In genomic region chr14:19974429-19974828, GRCm38 (mm10) we compare ENCODE assay signal across 8 mouse cellular contexts. TPM values are rescaled to one million over a fixed set of nuclear protein-coding genes. Genes with fewer than 3 reads are reported as not detected.
A peak's percentile ranks its signal among the peaks of the same experiment; 100 is the strongest.
DNase-seq lines count a peak whose midpoint lies in the region; ATAC-seq and TF ChIP-seq lines count a peak whose summit lies in the region.
"Had no signal": no experiment of that assay in that cellular context is flagged by ENCODE, and none has a peak within 500 bp of the region (broad histone marks: within the 10 kb centered on the region; RNA-seq: fewer than 3 reads in every experiment).

No protein-coding gene starts in this region.

- H3K27me3 ChIP-seq in liver, embryonic 12.5 days (replicated peaks) = peaks cover 17% of the 10 kb centered on the region
- H3K27me3 ChIP-seq in liver, postnatal 0 days (ENCODE audit: insufficient read depth, low read length) = no peaks in the 10 kb centered on the region
- H3K27me3 ChIP-seq in forebrain, embryonic 10.5 days (ENCODE audit: poor library complexity, severe bottlenecking) = no peaks in the 10 kb centered on the region
- no peaks in the 10 kb centered on the region for H3K27me3 ChIP-seq in intestine, embryonic 14.5 days (replicated peaks; ENCODE audit: control insufficient read depth, insufficient read depth, low read length)
- no peaks in the 10 kb centered on the region for H3K27me3 ChIP-seq in neural tube, embryonic 14.5 days (ENCODE audit: control insufficient read depth, insufficient read depth, low read length)

- H3K36me3 ChIP-seq in liver, embryonic 12.5 days = no peaks in the 10 kb centered on the region
- H3K36me3 ChIP-seq in liver, postnatal 0 days (replicated peaks; ENCODE audit: insufficient read depth, low read length) = no peaks in the 10 kb centered on the region
- H3K36me3 ChIP-seq in forebrain, embryonic 10.5 days (replicated peaks) = no peaks in the 10 kb centered on the region; the same call in 1 of the 2 replicates
- no peaks in the 10 kb centered on the region for H3K36me3 ChIP-seq in intestine, embryonic 14.5 days (ENCODE audit: control insufficient read depth, insufficient read depth, low read length)
- H3K36me3 ChIP-seq in neural tube, embryonic 14.5 days (ENCODE audit: control insufficient read depth, insufficient read depth, low read length) = no peaks in the 10 kb centered on the region

- 76% methylated on average over 5 of the region's 5 CpGs for WGBS in liver, embryonic 12.5 days (ENCODE audit: insufficient replicate concordance)
- 68% methylated on average over 5 of the region's 5 CpGs for WGBS in liver, postnatal 0 days (ENCODE audit: insufficient replicate concordance)
- WGBS in forebrain, embryonic 10.5 days = 86% methylated on average over 5 of the region's 5 CpGs
- WGBS in intestine, embryonic 14.5 days = 60% methylated on average over 5 of the region's 5 CpGs
- WGBS in neural tube, embryonic 14.5 days = 40% methylated on average over 5 of the region's 5 CpGs

- H3K9ac ChIP-seq in liver, embryonic 12.5 days = no peak overlapping the region
- H3K9ac ChIP-seq in liver, postnatal 0 days (replicated peaks) = no peak overlapping the region
- no peak overlapping the region for H3K9ac ChIP-seq in intestine, embryonic 14.5 days (ENCODE audit: low read length)
- H3K9ac ChIP-seq in neural tube, embryonic 14.5 days (replicated peaks; ENCODE audit: low read depth, low read length) = peak overlapping the region; percentile 65; the same call in 1 of the 2 replicates

- TF ChIP-seq CTCF in liver, postnatal 0 days (IDR thresholded peaks at IDR 0.05; ENCODE audit: low read depth) = no peak

- no peaks in the 10 kb centered on the region for H3K9me3 ChIP-seq in liver, embryonic 12.5 days (replicated peaks)
- no peaks in the 10 kb centered on the region for H3K9me3 ChIP-seq in liver, postnatal 0 days (ENCODE audit: low read length)
- H3K9me3 ChIP-seq in forebrain, embryonic 10.5 days = no peaks in the 10 kb centered on the region
- H3K9me3 ChIP-seq in intestine, embryonic 14.5 days (ENCODE audit: control insufficient read depth, low read length) = no peaks in the 10 kb centered on the region
- H3K9me3 ChIP-seq in neural tube, embryonic 14.5 days (ENCODE audit: control insufficient read depth, low read length) = no peaks in the 10 kb centered on the region

- H3K4me2 ChIP-seq in liver, embryonic 12.5 days = peak overlapping the region; percentile 39
- no peak overlapping the region for H3K4me2 ChIP-seq in liver, postnatal 0 days (ENCODE audit: low read depth, low read length)
- H3K4me2 ChIP-seq in intestine, embryonic 14.5 days (ENCODE audit: low read length) = peak overlapping the region; percentile 79
- H3K4me2 ChIP-seq in neural tube, embryonic 14.5 days (ENCODE audit: low read depth, low read length) = peak overlapping the region; percentile 69

- H3K4me1 ChIP-seq in liver, embryonic 12.5 days = peaks cover 52% of the 10 kb centered on the region
- H3K4me1 ChIP-seq in liver, postnatal 0 days (ENCODE audit: insufficient read depth) = peaks cover 8% of the 10 kb centered on the region
- peaks cover 77% of the 10 kb centered on the region for H3K4me1 ChIP-seq in forebrain, embryonic 10.5 days
- peaks cover 21% of the 10 kb centered on the region for H3K4me1 ChIP-seq in intestine, embryonic 14.5 days (replicated peaks; ENCODE audit: control insufficient read depth, insufficient read depth, low read length)
- peaks cover 23% of the 10 kb centered on the region for H3K4me1 ChIP-seq in neural tube, embryonic 14.5 days (ENCODE audit: control insufficient read depth, insufficient read depth, low read length)

- no peak overlapping the region for H3K4me3 ChIP-seq in liver, embryonic 12.5 days
- H3K4me3 ChIP-seq in liver, postnatal 0 days (ENCODE audit: low read depth, low read length) = no peak overlapping the region
- H3K4me3 ChIP-seq in forebrain, embryonic 10.5 days = peak overlapping the region; percentile 63
- H3K4me3 ChIP-seq in intestine, embryonic 14.5 days (ENCODE audit: low read depth, low read length) = 0 out of 2 replicates have a peak overlapping the region, but pooled peaks have one; percentile 13
- H3K4me3 ChIP-seq in neural tube, embryonic 14.5 days (ENCODE audit: low read depth, low read length) = peak overlapping the region; percentile 48

- no peak overlapping the region for H3K27ac ChIP-seq in liver, embryonic 12.5 days
- H3K27ac ChIP-seq in liver, postnatal 0 days (ENCODE audit: low read depth) = no peak overlapping the region
- peak overlapping the region; percentile 92 for H3K27ac ChIP-seq in forebrain, embryonic 10.5 days
- no peak overlapping the region for H3K27ac ChIP-seq in intestine, embryonic 14.5 days (ENCODE audit: low read depth)
- peak overlapping the region; percentile 83 for H3K27ac ChIP-seq in neural tube, embryonic 14.5 days (ENCODE audit: low read depth, low read length)

- DNase-seq in liver, postnatal 0 days = no peak
- DNase-seq in forebrain, embryonic 10.5 days (ENCODE audit: extremely low spot score, low spot score) = no peak
- DNase-seq in intestine, embryonic 14.5 days (ENCODE audit: low spot score) = no peak
- no peak for DNase-seq in adrenal gland, adult 2 months
- no peak for DNase-seq in T-cell, adult 2 months (ENCODE audit: low spot score)
- DNase-seq: kidney, adult 18-20 months had no signal

- ATAC-seq in liver, embryonic 12.5 days = no peak
- no peak for ATAC-seq in liver, postnatal 0 days
- ATAC-seq in intestine, embryonic 14.5 days (replicated peaks; ENCODE audit: low FRiP score, low TSS enrichment, low read depth) = no peak
- ATAC-seq in neural tube, embryonic 14.5 days (ENCODE audit: low read depth) = no peak

- TF ChIP-seq EP300 in liver, postnatal 0 days (IDR thresholded peaks at IDR 0.05; ENCODE audit: low read depth) = no peak

RNA-seq across cellular contexts. Expression of gene Gng2, which starts 3.0 kb away (rescaled TPM):
- 10.7 and 11.8 TPM in 2 replicates for polyA plus RNA-seq in liver, embryonic 12.5 days (2016; fragmentation: Nextera tagmentation; extraction: Ambion mirVana)
- 6.2 and 8.3 TPM in 2 replicates for polyA plus RNA-seq in liver, postnatal 0 days (2015; fragmentation: Nextera tagmentation; extraction: Ambion mirVana)
- 81.0 and 86.1 TPM in 2 replicates for polyA plus RNA-seq in forebrain, embryonic 10.5 days (2016; fragmentation: Nextera tagmentation; extraction: Ambion mirVana)
- polyA plus RNA-seq in intestine, embryonic 14.5 days (2014; fragmentation: Nextera tagmentation; extraction: Ambion mirVana) = 74.0 and 76.2 TPM in 2 replicates
- 338 and 451 TPM in 2 replicates for polyA plus RNA-seq in neural tube, embryonic 14.5 days (2014; fragmentation: Nextera tagmentation; extraction: Ambion mirVana)
- total RNA-seq in adrenal gland, adult 2 months (2021) = 10 to 100 TPM; 32.8 to 39.5 TPM
- polyA plus RNA-seq in adrenal gland, adult 2 months (2012; rRNA removed) = 3.3 and 3.7 TPM in 2 replicates

Comparison
In these comparisons a context has a peak if more than half of its experiments do, and no peak if none do; other contexts are left out.
1. H3K27ac ChIP-seq: peak in forebrain, embryonic 10.5 days (single experiment) and neural tube, embryonic 14.5 days (single experiment); none in liver, embryonic 12.5 days (single experiment), liver, postnatal 0 days (single experiment) and intestine, embryonic 14.5 days (single experiment).
2. H3K4me3 ChIP-seq: peak in forebrain, embryonic 10.5 days (single experiment), intestine, embryonic 14.5 days (single experiment) and neural tube, embryonic 14.5 days (single experiment); none in liver, embryonic 12.5 days (single experiment) and liver, postnatal 0 days (single experiment).